Mouse (Mus musculus): ENCODE measurements around the gene Acsm2. TPM values are rescaled to one million over a fixed set of nuclear protein-coding genes. Genes with fewer than 3 reads are reported as not detected.
A peak's percentile ranks its signal among the peaks of the same experiment; 100 is the strongest.

Gene Acsm2
- polyA plus RNA-seq, 1 experiment from 2014 or later = 114 TPM

DNA sequence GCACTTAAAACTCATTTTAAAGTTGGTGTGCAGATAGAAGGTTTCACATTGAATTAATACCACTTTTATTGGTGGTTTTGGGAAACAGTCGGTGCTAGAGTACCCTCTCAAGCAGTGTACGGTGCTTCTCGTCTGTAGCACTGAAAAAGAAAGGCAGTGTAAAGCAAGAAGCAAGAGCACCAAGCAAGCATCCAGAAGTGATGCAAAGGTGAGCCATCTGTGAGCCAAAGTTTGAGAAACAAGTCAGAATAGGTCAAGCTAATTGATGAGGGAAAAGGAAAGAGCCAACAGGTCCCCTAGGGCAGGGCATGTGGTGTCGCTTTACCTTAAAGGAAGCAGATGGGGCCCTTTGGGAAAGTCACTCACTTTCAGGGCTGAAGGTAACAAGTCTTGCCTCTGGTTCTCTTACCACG is 52.5 kb downstream of the Acsm2 start, which contains the start of gene Acsm1:
Gene Acsm1, plus strand, starts transcription at position 363 of the 413 bp plus-strand sequence.
- Histone ChIP-seq H3K4me2 (ENCODE audit: low read length) (no peak within 1 kb of the TSS), H3K4me3 (replicated peaks; ENCODE audit: low read depth, low read length) (no peak within 1 kb of the TSS), H3K9ac (ENCODE audit: low read depth, low read length) (no peak within 1 kb of the TSS), H3K27ac (peak within 1 kb of the TSS; percentile 28; the same call in 1 of the 2 replicates), H3K9me3 (replicated peaks; ENCODE audit: low read length) (no peaks in the 10 kb centered on the region), H3K4me1 (replicated peaks; ENCODE audit: insufficient read depth, low read length) (no peaks in the 10 kb centered on the region), H3K27me3 (ENCODE audit: insufficient read depth, low read length) (no peaks in the 10 kb centered on the region), H3K36me3 (ENCODE audit: insufficient read depth, low read length) (no peaks in the 10 kb centered on the region)
- DNase-seq (ENCODE audit: low spot score) = no peak
- no peak for TF ChIP-seq CTCF (IDR thresholded peaks at IDR 0.05; ENCODE audit: low read depth)
- WGBS = 66% methylated on average over 5 of the region's 5 CpGs
- no peak for ATAC-seq (replicated peaks; ENCODE audit: low FRiP score, low read depth)

DNA sequence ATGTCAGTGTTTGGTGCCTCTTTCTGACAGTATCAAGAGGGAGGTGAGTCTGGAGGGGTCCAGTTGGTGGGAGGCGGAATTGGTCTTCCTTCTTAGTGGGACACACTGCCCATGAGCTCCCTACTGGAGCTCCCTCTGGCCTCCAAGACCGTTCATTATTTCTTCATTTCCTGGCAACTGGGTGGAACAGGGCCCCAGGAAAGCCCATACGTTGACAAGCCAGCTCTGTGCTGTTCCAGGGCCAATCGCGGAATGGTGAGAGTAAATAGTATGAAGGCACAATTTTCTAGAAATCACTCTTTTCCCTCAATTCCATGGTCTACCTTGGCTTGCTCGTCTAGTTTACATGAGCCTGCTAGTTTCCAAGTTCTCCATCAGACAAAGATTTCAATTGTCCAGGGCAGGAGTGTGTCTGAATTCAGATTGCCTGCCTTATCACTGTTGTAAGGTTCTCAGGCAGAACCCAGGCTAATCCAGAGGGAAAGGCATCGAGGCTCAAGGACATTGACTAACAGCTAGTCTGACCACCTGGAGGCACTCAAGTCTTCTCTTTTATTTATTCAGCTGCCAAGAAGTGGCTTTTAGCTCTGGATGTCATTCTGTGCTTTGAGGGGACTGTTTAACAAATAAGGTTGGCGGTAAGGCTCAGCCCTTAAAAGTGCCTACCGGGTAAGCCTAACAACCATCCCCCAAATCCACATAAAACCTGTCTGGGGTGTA is 53.8 kb downstream of the Acsm2 start:
- WGBS = 66% methylated on average over 9 of the region's 9 CpGs
- Histone ChIP-seq H3K27me3 (ENCODE audit: insufficient read depth, low read length) (no peaks in the 10 kb centered on the region), H3K9me3 (replicated peaks; ENCODE audit: low read length) (no peaks in the 10 kb centered on the region), H3K4me2 (ENCODE audit: low read length) (no peak overlapping the region), H3K4me1 (replicated peaks; ENCODE audit: insufficient read depth, low read length) (no peaks in the 10 kb centered on the region), H3K36me3 (ENCODE audit: insufficient read depth, low read length) (no peaks in the 10 kb centered on the region), H3K4me3 (replicated peaks; ENCODE audit: low read depth, low read length) (no peak overlapping the region), H3K9ac (ENCODE audit: low read depth, low read length) (no peak overlapping the region), H3K27ac (no peak overlapping the region)
- no peak for DNase-seq (ENCODE audit: low spot score)
- no peak for ATAC-seq (replicated peaks; ENCODE audit: low FRiP score, low read depth)
- TF ChIP-seq CTCF (IDR thresholded peaks at IDR 0.05; ENCODE audit: low read depth) = no peak

DNA sequence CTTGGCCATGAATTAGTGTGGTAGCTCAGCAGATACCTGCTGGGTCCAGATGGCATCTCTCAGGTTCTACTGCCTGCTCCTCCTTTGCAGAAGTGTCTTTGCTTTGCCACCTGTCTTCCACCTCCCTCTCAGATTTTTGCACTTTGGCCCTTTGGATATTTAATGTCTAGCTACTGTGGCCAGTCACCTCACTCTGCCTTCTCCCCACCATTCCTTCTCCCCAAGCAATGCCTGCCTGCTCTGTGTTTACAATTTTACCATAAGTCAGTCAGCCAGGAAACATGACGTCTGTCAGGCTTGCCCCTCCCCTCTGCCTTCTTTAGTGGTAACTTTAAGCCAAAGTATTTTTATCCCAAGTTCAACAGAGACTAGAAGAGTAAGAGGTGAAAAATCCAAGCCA is 62.4 kb downstream of the Acsm2 start:
- Histone ChIP-seq H3K9me3 (replicated peaks; ENCODE audit: low read length) (no peaks in the 10 kb centered on the region), H3K4me2 (ENCODE audit: low read length) (no peak overlapping the region), H3K9ac (ENCODE audit: low read depth, low read length) (no peak overlapping the region), H3K27ac (no peak overlapping the region), H3K4me3 (replicated peaks; ENCODE audit: low read depth, low read length) (no peak overlapping the region), H3K36me3 (ENCODE audit: insufficient read depth, low read length) (no peaks in the 10 kb centered on the region), H3K4me1 (replicated peaks; ENCODE audit: insufficient read depth, low read length) (no peaks in the 10 kb centered on the region), H3K27me3 (ENCODE audit: insufficient read depth, low read length) (no peaks in the 10 kb centered on the region)
- WGBS = 42% methylated on average over 1 of the region's 1 CpGs
- ATAC-seq (replicated peaks; ENCODE audit: low FRiP score, low read depth) (0 out of 2 replicates have a peak, but pooled peaks have one; percentile 6), DNase-seq (ENCODE audit: low spot score) (no peak)
- TF ChIP-seq CTCF (IDR thresholded peaks at IDR 0.05; ENCODE audit: low read depth) = no peak

DNA sequence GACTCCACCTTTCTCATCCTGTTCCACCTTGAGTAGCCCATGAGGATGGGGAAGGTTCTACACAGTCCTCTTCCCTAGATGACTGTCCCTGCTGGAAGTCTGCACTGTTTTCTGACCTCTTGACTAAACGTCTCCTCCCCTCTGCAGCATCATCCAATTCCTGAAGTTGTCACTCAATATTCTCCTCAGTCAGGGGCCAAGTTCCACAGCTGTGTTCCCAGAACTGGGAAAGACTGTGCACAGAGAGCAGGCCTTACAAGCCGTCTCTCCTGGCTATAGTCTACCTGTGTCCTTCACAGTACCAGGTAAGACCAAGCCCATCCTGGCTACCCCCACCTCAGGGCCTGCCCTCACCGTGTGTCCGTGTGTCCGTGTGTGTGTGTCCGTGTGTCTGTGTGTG is 63.5 kb downstream of the Acsm2 start:
- H3K4me3 ChIP-seq (replicated peaks; ENCODE audit: low read depth, low read length) = no peak overlapping the region
- H3K36me3 ChIP-seq (ENCODE audit: insufficient read depth, low read length) = no peaks in the 10 kb centered on the region
- H3K4me2 ChIP-seq (ENCODE audit: low read length) = no peak overlapping the region
- ATAC-seq (replicated peaks; ENCODE audit: low FRiP score, low read depth) (peak; percentile 26; the same call in 1 of the 2 replicates), DNase-seq (ENCODE audit: low spot score) (no peak)
- WGBS = 82% methylated on average over 6 of the region's 6 CpGs
- no peak overlapping the region; the same call in 1 of the 2 replicates for H3K27ac ChIP-seq
- no peak overlapping the region for H3K9ac ChIP-seq (ENCODE audit: low read depth, low read length)
- TF ChIP-seq CTCF (IDR thresholded peaks at IDR 0.05; ENCODE audit: low read depth) = no peak
- no peaks in the 10 kb centered on the region for H3K27me3 ChIP-seq (ENCODE audit: insufficient read depth, low read length)
- no peaks in the 10 kb centered on the region for H3K9me3 ChIP-seq (replicated peaks; ENCODE audit: low read length)
- no peaks in the 10 kb centered on the region for H3K4me1 ChIP-seq (replicated peaks; ENCODE audit: insufficient read depth, low read length)

DNA sequence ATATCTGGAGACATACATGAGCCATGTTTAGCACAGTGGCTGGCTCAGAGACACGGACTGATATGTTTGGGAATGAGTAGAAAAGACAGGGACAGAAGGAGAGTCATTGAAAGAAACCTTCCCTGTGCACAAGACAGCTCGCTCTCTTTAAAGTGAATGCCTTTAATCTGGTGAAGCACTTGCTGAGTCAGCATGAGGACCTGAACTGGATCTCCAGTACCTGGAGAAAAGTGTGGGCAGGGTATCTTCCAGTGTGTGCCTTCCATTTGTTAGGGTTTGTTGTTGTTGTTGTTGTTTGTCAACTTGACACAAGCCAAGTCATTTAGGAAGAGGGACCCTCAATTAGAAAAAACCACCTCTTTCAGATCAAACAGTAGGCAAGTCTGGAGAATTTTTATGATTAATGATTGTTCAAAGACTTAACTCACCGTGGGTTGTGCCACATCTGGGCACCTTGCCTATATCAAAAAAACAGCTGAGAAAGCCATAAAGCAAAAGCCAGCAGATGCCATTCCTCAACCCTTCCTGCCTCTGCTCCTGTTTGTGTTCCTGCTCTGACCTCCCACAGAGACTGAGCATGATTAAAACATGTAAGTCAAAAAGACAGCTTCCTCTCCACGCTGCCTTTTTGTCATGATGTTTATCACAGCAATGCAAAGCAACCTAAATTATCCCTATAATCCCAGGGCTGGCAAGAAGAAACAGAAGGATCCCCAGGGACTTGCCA is 64.2 kb downstream of the Acsm2 start:
- no peak for ATAC-seq (replicated peaks; ENCODE audit: low FRiP score, low read depth)
- Histone ChIP-seq H3K9ac (ENCODE audit: low read depth, low read length) (no peak overlapping the region), H3K4me1 (replicated peaks; ENCODE audit: insufficient read depth, low read length) (no peaks in the 10 kb centered on the region), H3K9me3 (replicated peaks; ENCODE audit: low read length) (no peaks in the 10 kb centered on the region), H3K4me2 (ENCODE audit: low read length) (no peak overlapping the region), H3K27me3 (ENCODE audit: insufficient read depth, low read length) (no peaks in the 10 kb centered on the region), H3K36me3 (ENCODE audit: insufficient read depth, low read length) (no peaks in the 10 kb centered on the region), H3K27ac (no peak overlapping the region; the same call in 1 of the 2 replicates), H3K4me3 (replicated peaks; ENCODE audit: low read depth, low read length) (no peak overlapping the region)
- TF ChIP-seq CTCF (IDR thresholded peaks at IDR 0.05; ENCODE audit: low read depth) = no peak
- DNase-seq (ENCODE audit: low spot score) = no peak
- WGBS = 42% methylated on average over 4 of the region's 4 CpGs

DNA sequence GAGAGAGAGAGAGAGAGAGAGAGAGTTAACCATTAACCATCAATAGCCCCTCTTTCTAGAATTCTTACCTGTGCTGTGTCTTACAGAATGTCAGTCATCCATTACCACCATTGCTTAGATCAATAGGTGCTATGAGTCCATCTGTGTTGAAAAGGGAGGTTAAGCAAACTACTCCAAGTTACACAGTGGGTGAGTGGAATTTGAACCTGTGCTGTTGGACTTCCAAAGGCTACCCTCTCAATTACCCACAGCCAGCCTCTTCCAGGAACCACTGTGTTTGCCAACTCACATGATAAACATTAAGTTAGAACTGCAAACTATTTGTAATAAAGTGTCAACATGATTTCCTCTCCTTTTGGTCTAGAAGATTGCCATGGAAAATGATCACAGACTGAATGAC is 66.0 kb downstream of the Acsm2 start:
- H3K4me2 ChIP-seq (ENCODE audit: low read length) = no peak overlapping the region
- ATAC-seq (replicated peaks; ENCODE audit: low FRiP score, low read depth) (no peak), DNase-seq (ENCODE audit: low spot score) (no peak)
- no peaks in the 10 kb centered on the region for H3K27me3 ChIP-seq (ENCODE audit: insufficient read depth, low read length)
- no peak overlapping the region for H3K9ac ChIP-seq (ENCODE audit: low read depth, low read length)
- H3K9me3 ChIP-seq (replicated peaks; ENCODE audit: low read length) = no peaks in the 10 kb centered on the region
- no peaks in the 10 kb centered on the region for H3K36me3 ChIP-seq (ENCODE audit: insufficient read depth, low read length)
- no peak overlapping the region for H3K4me3 ChIP-seq (replicated peaks; ENCODE audit: low read depth, low read length)
- no peak for TF ChIP-seq CTCF (IDR thresholded peaks at IDR 0.05; ENCODE audit: low read depth)
- H3K27ac ChIP-seq = no peak overlapping the region
- H3K4me1 ChIP-seq (replicated peaks; ENCODE audit: insufficient read depth, low read length) = no peaks in the 10 kb centered on the region

Measured in kidney, postnatal 0 days (tissue).